Mouse (Mus musculus) cortical plate, adult 2 months (tissue): ENCODE results near the gene Ahsg.

Experiments used
- CTCF ChIP-seq: fragments of 200-500 bp; IDR thresholded peaks from 2 replicates; pipeline ENCODE4 v1.5.1; 2011; ENCODE audit warnings: mild to moderate bottlenecking, control low read depth, low read length; ENCODE audit not compliant: insufficient read depth; ENCODE audit errors: extremely low read depth
- POLR2A ChIP-seq: fragments of 200-500 bp; IDR thresholded peaks from 2 replicates; pipeline ENCODE4 v1.6.1; 2011; ENCODE audit warnings: mild to moderate bottlenecking, low read length, control low read depth; ENCODE audit not compliant: insufficient read depth; ENCODE audit errors: extremely low read depth

DNA sequence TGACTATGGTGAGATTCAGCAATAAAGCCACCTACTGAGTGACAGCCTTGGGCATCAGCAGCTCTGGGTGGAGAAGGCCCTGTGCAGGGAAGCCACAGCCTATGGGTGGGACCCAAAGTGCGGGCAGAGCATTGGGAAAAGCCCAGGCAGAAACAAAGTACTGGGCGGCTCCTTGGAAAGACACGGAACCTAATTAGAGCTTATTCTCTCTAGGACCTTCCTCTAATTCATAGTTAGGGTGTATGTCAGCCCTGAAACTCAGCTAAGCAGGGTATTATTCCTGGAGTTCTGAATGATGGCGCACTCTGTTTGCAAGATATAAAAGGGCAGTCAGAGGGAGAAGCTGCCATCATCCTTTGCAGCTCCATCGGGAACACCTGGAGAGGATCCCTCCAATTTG, 27.0 kb downstream of the Ahsg start, which contains the start of gene Fetub:
- TF ChIP-seq POLR2A (no peak), CTCF (no peak)
